Mouse (Mus musculus) natural killer cell, adult 2 months (primary cell): ENCODE results near the gene Dnajc15.

Source experiments
- DNase-seq, 2 experiments: peaks; one replicate each; pipeline ENCODE4 v3.0.0; 2022; ENCODE audit warnings: low spot score in 2 of 2

The Dnajc15 gene

DNA sequence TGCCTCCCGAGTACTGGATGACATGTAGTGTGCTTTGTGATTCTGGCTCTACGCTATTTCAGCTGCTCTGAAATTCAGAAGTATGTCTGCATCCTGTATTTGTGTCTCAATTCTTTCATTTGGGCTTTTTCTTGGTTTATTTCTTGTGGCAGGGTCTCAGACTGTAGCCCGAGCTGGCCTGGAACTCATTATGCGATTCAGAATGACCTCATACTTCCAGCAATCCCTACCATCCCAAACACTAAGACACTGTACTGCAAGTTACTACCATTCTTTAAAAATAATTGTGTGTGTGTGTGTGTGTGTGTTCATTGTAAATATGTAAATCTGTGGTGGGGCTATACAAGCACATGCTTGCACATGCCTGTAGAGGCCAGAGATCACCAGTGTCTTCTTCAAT, 78.4 kb downstream of the Dnajc15 start:
- no peak for DNase-seq

DNA sequence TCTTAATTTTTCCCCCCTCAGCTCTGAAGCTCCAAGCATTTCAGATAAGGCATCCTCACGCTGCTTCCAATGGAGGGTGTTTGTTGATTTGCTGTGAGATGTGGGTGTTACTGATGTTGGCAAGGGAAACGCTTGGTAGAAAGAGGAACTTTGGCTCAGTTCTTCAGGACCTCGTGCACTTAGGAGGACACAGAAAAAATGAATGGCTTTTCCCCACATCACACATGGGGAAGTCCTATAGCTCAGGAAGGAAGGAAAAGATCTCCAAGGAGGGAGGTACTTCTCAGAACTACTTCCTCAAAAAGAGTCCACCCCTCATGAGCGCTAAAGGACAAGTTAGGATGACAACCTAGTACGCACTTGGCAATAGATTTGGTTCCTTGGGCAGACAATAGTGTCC, 79.7 kb downstream of the Dnajc15 start:
- DNase-seq, result no peak

DNA sequence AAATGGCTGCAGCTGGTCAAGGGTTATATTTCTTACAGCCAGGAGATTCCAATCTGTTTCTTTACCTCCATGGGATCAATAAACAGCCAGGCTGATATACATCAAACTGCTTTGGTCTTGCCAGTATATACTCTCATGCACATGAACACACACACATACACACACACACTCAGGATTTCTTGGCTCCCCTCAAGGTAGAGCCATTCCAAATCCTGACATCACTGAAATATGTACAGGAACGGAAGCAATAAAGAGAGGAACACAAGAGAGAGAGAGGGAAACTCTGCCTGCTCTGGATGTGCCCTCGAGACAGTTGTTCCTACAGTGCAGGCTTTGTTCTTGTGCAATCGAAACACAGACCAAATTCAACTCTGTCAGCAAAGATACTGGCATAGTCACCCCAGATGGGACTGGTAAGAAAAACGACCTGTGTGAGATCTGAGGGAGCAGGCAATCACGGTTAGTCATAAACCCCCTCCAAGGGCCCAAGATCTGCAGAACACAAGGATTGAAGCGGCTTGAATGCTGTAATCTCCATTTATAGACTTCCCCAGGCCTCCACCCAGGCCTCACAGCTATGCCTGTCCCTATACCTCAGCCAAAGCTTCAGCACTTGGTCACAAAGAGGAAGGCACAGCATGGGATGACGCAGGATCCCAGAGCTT, 80.5 kb downstream of the Dnajc15 start:
- DNase-seq, result no peak

DNA sequence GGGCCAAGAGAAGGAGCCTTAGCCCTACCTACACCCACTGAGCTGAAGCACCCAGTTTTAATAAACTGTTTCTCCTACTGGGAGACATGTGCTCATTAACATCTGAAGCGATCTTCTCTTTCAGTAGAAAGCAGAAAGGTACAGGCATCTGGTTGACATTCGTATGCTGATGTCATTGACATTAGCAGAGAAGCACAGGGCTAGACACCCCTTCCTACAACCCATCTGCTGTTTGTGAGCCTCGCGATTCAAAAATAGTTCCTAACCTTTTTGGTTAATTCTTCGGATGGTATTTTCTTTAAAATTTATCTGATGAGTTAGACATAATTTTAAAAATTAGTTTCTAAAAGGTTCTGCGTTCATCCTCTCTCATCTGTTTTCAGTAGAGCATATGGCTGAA, 81.9 kb downstream of the Dnajc15 start:
- no peak for DNase-seq

DNA sequence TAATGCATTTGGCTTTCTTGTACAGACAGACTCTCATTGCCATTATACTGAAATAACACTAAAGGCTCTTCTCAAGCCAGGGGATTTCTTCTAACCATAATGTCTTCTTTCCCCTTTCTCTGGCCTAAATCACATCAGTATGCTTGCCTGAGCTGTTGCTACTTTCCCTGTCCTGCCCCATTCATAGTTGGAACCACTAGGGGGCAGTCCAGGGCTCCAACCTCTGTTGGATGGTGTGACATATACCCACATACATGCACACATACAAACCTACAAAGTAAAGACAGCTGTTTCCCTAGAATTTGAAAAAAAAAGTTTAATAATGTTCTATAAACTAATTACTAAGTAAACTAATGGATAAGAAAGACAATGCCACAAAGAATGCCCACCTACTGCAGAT, 91.7 kb downstream of the Dnajc15 start:
- DNase-seq, result peak; percentile 16 to 26

DNA sequence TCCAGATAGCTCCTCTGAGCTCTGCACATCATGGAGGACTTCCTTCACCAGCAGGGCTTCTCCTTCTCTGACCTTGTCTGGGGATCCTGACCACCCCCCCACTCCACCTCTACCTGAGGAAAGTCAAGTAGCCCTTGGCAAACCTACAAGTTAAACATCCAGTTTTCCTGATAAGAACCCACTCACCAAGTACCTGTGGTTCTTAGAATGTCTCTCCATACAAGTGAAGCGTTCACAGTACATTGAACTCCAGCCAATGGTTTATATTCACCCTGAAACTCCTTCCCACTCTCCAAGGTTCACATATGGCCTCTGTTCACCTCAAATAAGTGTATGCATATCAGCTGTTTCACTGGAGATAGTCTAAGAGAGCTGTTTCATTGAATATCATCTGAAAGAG, 97.6 kb downstream of the Dnajc15 start:
- DNase-seq, result no peak

DNA sequence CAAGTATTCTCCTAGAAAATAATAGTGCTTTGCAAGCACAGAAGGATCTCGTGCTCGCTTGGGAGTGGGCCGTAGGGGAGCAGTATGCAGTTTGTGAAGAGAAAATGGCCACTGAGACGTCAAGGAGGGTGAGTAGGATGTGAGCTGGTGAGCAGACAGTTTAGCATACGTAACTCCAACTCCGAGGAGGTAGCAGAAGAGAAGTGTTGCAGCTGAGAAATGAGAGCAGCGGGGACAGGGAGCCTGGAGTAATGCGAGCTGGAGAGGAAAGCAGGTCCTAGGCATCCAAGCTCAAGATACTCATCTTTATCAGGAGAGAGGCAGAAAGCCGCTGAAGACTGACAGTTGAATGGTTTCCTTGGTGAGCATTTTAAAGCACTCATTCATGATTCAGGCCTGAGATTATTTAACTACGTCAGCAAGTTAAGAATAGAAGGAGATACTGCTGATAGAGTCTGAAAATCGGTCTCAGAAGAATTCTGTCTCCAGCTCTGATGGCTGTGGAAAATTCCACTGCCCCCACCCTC, 98.9 kb downstream of the Dnajc15 start:
- no peak for DNase-seq

DNA sequence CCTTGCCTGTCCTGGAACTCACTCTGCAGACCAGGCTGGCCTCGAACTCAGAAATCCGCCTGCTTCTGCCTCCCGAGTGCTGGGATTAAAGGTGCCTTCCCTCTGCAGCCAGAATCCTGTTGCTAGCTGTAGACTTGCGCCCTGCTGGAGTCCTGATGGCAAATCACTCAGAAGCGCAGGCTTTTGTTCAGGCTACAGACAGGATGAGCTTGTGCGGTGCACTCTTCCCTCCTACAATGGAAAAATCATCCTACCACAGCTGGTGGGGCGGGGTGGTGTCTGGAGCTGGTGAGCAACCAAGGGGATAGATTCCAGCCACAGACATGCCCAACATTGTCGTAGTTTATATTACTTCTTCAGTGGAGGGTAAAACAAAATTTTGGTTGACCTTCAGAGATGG, 101.6 kb downstream of the Dnajc15 start:
- DNase-seq, result no peak

DNA sequence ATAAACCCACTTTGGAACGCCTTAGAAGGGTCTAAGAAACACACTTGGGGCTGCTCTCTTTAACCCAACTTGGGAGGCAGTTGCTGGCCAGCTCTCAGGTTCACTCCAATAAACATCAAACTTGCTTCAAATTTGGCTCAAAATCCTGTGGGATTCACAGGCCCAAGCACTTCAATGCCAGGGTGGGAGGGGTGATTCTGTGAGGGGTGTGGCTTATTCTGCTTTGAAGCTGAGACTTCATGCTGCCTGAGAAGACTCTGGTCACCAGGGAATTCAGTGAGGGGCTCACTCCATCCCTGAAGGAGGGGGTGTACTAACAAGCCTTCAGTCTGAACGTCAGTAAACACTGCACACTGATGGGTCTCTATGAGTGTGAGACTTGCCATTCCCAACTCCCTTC, 103.3 kb downstream of the Dnajc15 start:
- DNase-seq, result no peak
